Mouse (Mus musculus) cerebellum, adult 9-11 months (tissue): Measurements from ENCODE around the gene Cnot1.

Experiments
- DNase-seq: peaks from one replicate; pipeline ENCODE4 v3.0.0; 2022

Cnot1 gene

DNA sequence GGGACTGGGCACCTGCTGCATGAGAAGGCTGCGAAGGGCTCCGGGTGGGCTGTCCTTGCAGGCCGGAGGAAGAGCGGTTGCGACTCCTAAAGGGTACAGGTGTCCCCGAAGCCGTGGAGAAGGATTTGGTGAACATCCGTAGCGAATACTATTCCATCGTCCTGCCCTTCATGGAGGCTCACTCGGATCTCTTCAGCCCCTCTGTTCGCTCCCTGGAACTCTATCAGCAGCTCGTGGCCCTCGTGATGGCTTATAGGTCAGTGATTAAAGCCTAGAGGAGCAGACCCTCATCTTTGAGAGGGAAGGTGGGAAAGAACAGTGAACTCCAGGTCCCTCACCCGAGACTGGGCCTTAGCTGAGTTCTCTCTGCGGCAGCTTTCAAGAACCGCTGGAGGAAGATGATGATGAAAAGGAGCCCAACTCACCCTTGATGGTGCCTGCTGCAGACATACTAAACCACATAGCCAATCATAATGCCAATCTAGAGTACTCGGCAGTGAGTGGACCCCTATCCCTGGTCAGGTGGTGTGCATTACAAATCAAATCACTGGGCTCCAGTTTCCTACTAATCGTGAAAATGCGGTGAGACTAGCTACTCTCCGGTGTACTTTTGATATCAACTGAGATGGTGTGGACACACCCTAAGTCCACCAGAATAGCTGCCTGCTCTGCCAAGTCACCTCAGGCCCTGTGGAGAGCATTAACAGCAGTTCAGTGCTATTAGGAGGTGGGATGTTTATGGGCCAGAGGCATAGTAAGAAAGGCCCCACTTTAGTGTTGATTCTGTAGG is 90.5 kb downstream of the Cnot1 start:
- DNase-seq, result peak; percentile 19

DNA sequence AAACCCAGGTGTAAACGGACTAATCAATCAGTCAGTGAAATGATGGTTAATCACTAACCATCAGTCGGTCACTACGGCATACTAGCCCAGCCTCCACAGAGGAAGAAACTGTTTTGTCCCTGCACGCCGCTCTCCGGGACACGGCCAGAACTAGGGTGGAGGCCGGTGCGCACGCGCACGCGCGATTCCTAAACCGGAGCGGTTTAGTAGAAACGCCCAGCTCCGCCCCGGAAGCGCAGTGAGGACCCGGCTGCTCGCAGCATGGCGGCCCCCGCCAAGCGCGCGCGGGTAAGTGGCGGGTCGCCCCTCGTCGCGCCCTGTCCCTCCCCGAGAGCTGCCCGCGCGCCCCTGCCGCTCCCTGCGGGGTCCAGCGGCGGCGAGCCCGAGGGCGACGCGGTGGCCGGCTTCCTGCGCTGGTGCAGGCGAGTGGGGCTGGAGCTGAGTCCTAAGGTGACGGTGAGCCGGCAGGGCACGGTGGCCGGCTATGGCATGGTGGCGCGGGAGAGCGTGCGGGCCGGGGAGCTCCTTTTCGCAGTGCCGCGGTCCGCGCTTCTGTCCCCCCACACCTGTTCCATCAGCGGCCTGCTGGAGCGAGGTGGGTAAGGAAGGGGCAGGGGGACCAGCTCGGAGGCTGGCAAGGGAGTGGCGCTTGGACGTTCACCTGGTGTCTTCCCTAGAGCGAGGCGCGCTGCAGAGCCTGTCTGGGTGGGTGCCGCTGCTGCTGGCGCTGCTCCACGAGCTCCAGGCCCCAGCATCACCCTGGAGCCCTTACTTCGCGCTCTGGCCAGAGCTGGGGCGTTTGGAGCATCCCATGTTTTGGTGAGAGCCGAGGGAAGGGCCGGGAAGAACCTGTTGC is 91.4 kb downstream of the Cnot1 start, which contains the start of gene Setd6:
Gene Setd6 (plus strand): TSS at position 206 of the 856 bp plus-strand sequence.
- peak; percentile 86 for DNase-seq

DNA sequence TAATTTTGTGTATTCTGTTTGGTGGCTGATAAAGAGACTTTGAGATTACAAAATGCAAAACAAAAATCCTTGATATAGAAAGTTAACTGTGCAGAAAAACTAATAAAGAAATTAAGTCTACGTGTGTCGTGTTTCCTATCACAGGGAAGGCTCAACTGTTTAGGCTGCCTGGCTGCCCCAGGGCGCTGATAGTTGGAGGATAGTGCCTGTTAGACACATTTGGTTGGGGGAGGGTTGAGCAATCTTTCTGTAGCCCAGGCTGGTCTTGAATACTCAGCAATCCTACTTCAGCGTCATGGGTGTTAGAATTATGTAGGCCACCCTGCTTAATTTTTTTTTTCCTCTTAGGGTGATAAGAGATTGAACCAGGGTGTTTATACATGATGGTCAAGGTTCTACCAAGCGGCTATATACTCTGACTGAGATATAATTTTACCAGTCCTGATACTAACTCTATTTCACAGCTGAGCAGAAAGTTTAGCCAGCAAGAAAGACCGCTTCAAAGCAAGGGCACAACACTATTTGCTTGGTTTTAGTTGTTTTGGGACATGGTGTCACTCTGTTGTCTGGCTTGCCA is 92.3 kb downstream of the Cnot1 start:
- DNase-seq, result peak; percentile 22

DNA sequence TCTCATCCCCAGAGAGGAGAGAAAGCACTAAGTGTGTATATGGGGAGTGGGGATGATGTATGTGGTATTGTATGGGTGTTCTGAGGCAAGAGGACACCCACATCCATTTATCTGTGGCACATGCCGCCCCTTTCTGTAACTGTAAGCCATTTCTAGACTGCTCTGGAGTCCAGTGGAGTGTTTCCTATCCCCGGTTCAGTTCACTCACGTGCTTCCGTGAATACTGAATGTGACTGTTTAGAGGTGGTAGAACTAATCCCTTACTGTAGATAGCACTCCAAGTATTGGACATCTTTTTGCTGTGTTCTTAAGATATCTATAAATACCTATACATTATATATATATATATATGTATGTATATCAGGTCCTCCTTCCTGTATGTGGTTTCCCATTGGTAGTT is 92.9 kb downstream of the Cnot1 start:
- peak; percentile 32 for DNase-seq

DNA sequence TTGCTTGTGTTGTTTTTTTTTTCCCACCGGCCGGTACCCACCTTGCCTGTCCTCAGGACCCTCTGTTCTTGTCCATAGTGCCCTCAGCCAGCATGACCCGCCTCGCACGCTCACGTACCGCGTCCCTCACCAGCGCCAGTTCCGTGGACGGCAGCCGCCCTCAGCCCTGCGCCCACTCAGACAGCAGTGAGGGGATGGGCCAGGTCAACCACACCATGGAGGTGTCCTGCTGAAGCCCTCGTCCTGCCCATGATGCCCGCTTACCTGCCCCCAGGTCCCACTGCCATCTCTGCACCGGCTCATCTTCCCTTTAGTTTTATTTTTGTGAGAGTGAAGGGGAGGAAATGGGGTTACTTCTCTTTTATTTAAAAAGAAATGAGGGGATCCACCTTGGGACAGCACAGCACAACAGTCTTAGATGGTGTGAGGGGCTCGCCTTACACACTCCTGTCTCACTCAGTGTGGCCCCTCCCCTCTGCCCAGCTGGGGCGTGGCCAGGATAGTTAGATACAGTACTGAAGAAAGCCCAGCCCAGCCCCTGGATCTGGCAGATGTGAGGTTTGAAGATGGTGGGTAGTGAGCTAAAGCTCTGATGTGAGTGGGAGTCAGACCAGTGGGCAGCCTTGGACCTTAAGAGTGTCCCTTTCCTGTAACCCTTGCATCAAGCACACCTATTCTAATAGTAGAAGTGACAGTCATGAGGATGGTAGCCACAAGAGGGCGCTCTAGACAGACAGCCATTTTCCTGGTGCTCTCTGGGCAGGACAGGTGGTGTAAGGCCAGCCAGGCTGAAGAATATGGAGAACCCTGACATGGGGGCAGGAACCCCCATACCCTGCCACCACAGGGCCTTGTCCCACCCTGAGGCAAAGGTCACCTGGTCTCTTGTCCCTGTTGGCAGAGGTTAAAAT is 93.9 kb downstream of the Cnot1 start:
- DNase-seq, result peak; percentile 80

DNA sequence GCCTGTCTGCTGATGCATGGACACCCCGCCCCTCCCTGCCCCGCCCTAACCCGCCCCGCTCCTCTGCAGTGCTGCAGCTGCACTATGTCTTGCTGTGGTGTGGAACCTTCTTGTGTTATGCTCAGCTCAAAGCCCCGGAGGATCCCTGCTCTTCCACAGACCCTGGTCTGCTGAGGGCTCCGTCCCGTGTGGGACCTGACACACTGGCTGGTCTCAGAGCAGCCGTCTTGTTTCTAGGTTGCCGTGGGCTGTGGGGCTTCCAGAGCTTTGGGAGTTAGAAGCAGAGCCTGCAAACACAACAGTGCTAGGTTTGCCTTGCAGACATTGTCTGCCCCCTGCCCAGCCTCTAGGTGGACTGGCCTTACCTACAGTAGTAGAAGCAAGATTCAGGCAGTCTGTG is 94.9 kb downstream of the Cnot1 start:
- peak; percentile 14 for DNase-seq

DNA sequence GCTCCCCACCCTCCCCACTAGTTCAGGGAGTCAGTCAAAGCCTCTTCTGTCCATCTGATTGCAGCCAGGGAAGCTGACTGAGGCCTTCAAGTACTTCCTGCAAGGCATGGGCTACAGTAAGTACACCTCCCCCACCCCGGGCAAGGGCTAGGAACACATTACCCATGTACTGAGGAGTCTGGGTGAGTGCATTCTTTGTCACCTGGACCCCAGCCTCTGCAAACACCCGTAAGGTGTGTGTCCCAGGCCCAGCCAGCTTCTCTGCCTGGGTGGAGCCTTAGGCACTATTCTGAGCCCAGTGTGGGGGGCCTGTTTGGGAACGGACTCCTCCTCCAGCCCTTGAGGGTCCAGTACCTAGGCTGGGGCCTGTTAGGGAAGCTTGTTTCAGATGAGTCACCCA is 96.2 kb downstream of the Cnot1 start:
- peak; percentile 21 for DNase-seq

DNA sequence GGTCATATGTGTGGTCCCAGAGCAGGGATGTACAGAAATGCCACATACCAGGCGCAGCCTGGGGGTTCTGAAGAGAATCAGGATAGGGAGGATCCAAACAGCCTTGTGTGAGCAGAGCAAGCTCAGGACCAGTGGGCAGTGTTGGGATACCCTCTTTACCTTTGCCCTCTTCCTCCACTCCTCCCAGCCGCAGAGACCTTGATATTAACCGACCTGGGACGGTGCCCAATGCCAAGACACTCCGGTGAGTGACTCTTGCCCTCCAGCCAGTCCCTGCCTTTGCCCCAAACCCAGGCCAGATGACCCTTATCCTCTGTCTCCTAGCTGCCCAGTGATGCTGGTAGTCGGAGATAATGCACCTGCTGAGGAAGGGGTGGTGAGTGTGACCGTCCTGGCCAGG is 97.7 kb downstream of the Cnot1 start:
- no peak for DNase-seq

DNA sequence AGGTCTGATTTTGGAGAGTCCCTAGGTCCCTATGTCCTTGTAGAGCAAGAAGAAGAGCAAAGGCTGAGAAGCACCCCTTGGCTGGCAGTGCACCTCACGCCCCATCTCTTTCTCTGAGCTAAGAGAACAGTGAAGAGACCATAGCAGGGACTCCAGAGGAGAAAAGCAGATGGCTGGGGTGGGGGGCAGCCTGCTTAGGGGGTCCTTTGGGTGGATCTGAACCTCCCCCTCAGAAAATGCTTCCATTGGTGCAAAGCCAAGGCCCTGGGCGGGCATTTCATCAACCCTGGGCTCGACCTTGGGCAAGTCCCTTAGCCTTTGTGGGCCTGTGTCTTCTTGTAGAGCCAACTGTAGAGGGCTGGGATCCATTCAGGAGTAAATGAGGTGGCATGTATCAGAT is 102.7 kb downstream of the Cnot1 start:
- DNase-seq, result peak; percentile 60

DNA sequence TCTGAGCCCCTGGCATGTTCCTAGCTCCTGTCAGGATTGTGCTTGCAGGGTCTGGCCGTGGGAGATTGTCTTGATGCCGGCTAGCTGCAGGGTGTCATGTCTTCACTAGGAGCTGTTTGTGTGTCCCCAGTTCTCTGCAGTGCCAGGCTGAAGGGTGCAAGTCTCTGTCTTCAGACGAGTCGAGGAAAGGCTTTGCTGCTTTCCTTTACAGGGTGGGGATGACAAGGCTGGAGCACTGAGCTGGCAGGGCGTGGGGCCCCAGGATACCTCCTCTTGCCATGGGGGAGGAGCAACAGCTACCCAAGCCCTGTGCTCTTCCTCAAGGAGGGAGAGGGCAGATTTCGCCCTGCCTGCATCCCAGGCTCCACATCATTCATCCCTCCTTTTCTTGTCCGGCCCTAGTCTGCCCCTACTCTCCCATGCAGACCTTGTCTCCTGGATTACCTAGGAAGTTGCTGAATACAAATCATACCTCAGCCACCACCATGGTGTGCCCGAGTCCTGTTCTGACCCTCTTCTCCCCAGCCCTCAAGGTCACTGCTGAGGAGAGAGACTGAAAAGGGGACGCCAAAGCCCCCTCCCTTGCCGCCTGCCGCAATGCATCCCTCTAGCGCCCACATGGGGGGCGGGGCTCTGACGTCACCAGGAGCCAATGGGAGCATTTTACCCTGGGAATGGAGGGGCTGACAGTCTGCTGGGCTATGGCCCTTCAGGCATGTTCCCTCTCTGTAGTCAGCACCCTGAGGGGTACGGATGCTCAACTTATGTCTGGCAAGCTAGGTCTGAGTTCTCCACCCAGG is 103.6 kb downstream of the Cnot1 start:
- DNase-seq, result peak; percentile 92

DNA sequence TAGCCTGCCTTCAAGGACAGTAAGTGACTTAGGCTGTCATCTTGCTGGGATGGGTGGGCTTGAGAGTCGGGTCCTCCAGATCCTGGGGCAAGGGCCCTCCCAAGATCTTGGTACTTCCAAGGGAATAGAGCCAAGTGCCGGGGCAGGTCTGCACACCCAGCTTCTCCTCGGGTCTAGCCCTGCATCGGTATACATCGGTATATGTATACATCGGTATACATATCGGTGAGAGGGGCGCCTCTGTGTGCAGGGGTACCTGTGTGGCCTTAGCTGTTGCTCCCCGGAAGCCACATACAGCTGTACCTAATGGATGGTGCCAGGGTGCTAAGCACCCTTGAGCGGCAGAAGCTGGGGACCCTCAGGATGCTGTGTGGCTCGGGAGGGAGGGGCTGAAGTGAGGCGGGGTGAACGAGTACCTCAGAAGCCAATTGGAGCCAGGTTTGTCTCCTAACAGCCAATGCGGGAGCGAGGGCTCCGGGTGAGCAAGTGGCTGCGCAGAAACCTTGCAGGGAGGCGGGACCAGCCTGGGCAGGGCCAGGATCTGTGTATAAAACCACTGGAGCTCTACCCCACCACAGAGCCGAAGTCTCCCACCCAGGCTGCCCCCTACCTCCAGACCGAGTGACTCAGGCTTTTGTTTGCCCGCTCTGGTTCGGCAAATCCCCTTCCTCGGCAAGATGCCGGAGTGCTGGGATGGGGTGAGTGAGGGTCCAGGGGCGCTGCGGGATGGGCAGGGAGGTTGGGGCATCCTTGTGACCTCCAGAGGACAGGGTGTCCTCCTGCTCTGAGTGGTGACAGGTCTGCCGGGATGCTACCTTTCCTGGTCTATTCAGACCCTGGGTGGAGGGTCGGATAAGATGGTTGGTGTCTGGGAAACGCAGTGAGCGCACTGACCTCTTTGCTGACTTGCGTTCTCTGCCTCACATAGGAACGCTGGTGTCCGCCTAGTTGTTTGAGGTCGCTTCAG is 104.5 kb downstream of the Cnot1 start:
- DNase-seq, result peak; percentile 96

DNA sequence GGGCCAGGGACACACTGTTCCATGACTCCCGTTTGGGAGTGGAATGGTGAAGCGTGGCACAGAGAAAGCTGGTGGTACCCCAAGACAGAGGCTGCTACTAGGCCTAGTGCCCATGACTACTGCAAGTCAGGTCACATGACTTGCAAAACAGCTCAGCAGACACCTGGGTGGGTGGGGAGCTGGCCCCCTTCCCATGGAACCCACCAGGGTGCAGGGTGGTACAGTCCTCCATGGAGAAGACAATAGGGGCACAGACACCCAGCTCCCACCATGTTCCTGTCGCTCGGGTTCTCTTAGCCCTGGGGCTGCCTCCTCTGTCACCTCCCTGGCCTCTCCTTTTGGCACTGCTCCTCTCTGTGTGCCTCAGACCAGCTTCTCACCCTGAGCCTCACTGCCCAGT is 105.5 kb downstream of the Cnot1 start:
- peak; percentile 77 for DNase-seq

DNA sequence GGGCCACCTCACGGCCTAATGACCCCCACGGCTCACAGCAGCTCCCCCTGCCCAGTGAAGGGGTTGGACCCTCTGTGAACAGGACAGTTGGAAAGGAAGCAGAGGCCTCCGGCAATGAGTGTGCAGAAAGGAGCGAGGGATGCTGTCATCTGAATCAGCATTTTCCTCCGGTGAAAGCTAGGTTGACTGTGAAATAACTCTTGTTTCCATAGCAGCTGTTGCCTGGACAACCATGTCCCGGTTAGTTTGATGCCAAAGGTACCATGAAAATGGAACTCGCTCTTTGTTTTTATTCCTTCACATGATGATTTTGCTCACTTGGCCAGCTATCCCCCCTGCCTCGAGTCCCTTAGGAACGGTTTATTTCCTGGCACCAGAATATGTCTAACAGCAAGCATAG is 107.0 kb downstream of the Cnot1 start:
- DNase-seq, result peak; percentile 31

DNA sequence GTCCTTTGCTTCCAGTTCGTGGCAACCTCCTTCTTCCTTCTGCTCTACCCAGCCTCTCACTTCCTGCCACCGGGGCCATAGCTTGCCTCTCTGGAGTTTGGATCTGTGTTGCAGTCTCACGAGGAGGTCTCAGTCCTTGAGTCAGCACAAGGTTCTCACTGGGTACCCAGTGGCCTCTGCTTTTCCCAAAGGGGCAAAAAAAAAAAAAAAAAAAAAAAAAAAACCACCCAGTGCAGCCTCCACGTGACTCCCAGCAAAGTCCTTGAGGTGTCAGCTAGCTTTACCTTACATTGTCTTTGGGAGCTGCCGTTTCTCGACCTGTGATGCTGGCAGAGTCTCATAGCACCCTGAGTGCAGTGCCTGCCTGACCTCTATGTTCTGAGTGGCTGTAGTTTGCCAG is 109.1 kb downstream of the Cnot1 start:
- DNase-seq, result no peak

DNA sequence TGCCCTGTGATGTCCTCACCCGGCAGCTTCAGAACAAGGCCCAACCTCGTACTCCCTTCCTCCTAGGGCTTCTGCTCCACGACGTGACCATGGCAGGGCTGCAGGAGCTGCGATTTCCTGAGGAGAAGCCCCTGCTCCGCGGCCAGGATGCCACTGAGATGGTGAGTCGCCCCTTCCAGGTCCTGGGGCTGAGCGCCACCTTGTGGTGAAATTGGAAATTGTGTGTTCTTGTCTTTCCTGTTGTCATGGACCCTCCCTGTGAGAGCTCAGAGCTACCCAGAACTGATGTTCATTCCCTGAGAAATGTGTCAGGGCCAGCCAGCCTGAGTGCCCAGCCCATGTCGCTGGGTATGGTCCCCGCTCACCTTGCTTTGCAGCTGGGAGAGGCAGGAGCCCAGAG is 110.1 kb downstream of the Cnot1 start:
- DNase-seq, result peak; percentile 74

DNA sequence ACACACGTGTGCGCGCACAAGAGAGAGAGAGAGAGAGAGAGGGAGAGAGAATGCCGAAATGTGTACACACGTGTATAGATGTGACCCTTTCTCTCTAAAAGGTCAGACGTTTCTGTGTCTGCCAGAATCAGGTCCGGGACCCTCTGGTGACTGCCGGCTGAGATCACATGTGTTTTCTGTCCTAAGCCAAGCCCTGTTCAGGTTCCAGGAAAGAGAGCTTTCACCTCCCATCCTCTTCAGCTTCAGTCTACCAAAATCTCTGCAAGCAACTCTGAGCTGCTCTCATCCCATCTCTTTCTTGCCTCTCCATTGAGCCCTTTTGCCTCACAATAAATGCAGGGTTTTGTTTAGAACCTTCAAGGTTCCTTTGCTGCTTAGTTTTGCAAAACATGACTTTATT is 110.6 kb downstream of the Cnot1 start:
- DNase-seq, result no peak

DNA sequence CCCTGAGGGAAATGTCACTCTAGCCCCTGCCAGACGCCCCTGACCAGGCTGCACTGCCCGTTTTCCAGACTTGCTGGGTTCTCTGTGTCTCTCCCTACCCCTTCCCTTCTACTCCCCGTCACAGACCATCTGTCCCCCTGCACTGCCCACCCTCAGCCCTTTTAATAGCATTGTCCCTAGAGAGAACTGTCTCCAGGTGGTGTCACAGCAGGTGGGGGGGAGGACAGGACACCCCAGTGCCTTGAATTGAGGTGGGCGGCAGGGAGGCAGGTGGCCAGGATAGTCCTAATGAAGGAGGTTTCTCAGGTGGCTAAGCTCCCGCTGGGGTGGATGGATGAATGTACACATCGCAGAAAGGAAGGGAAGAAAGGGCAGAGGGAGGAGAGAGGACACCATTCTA is 112.6 kb downstream of the Cnot1 start:
- peak; percentile 39 for DNase-seq

DNA sequence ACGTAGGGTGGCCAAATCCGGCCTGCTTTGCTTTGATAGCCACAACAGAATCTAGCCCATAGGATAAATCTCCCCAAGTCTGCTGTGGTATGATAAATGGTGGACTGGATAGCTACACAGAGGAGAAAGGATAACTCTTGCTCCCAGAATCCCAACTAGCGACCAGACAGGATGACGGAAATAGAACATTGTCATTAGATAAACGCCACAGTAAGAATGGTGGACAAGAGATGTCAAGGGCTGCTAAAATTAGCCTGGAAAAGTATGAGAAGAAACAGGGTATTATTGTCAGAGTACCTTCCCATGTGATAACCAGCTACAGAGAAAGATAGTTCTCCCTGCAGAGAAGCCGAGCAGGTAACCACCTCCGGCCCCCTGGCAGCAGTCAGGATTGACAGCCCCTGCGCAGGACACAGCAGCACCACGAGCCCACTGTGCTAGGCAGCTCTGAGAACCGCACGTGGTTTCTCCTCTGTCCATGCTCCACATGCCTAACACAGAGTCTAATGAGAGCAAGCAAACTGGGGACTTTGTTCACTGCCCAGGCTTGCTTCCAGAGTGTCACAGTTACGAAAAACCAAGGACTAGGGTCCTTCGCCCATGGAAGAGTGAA is 116.2 kb downstream of the Cnot1 start:
- DNase-seq, result no peak

DNA sequence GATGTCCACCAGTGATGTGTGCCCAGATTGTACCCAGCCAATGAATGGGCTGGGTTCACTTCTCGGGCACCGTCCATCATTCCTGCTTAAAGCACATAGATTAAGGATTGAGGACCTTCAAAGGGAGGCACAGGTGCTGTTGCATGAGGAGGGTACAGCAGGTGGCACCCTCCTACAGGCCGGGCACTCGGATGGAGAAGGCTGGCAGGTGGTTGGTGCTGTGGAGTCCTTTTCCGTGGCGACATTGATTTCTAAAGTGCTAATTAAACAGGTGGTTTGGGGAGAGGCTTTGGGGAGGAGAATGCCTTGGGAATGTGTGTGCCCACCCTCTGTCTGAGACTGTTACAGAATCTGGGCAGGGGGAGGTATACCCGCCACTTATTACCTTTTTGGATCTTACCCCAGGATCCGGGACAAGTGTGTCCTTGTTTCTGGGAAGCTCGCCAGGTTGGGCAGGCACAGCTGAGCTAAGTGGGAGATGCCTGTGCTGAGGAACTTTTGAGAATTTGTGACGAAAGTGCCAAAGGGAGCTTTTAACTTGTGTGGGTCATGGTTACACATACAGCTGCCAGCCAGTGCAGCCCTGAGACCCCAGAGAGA is 119.1 kb downstream of the Cnot1 start:
- DNase-seq, result no peak
